Mouse (Mus musculus): ENCODE results near the gene Ficd. TPM values are rescaled to one million over a fixed set of nuclear protein-coding genes. Genes with fewer than 3 reads are reported as not detected.

The Ficd gene
- 10 to 100 TPM; 12.2 to 12.5 TPM for total RNA-seq (2021)
- long read RNA-seq, experiment 1, transcript Ficd-201 (3 exons, 3,133 nt) = major isoform, 23 of 32 reads
- long read RNA-seq, experiment 1, partial matches to known transcripts = 1 of 32 reads
- long read RNA-seq, experiment 1, other reads (novel, unspliced or antisense) = 8 of 32 reads
- long read RNA-seq, experiment 2, transcript Ficd-201 (3 exons, 3,133 nt) = major isoform, 41 of 56 reads
- long read RNA-seq, experiment 2, partial matches to known transcripts = 5 of 56 reads
- long read RNA-seq, experiment 2, other reads (novel, unspliced or antisense) = 10 of 56 reads

- Histone ChIP-seq H3K4me3 (peak within 1 kb of the TSS; percentile 83), H3K27ac (peak within 1 kb of the TSS; percentile 94)
- no peak for TF ChIP-seq CTCF (conservative IDR thresholded peaks at IDR 0.05)
- DNase-seq (ENCODE audit: low spot score in 2 of 2) = peak; percentile 90
Observed at GRCm38 (mm10) chr5:113735345-113736112, at the start of gene Ficd. Gene Ficd, plus strand, starts transcription at chr5:113735803.

GRCm38 (mm10) chr5:113687514-113687913 is 48.1 kb upstream of the Ficd start:
- TF ChIP-seq CTCF (conservative IDR thresholded peaks at IDR 0.05) = no peak
- no peak overlapping the region for H3K27ac ChIP-seq
- H3K4me3 ChIP-seq = no peak overlapping the region
- no peak for DNase-seq (ENCODE audit: low spot score in 2 of 2)

- peak; percentile 10 to 18 for DNase-seq (ENCODE audit: low spot score in 2 of 2)
- peak overlapping the region; percentile 46; the same call in 1 of the 2 replicates for H3K27ac ChIP-seq
- H3K4me3 ChIP-seq = peak overlapping the region; percentile 28
- TF ChIP-seq CTCF (conservative IDR thresholded peaks at IDR 0.05) = no peak
Observed at GRCm38 (mm10) chr5:113690069-113690548, 45.5 kb upstream of the Ficd start.

- no peak overlapping the region for H3K4me3 ChIP-seq
- DNase-seq (ENCODE audit: low spot score in 2 of 2) = no peak
- no peak for TF ChIP-seq CTCF (conservative IDR thresholded peaks at IDR 0.05)
- H3K27ac ChIP-seq = no peak overlapping the region
Observed at GRCm38 (mm10) chr5:113690866-113691265, 44.7 kb upstream of the Ficd start.

GRCm38 (mm10) chr5:113693196-113693755 is 42.3 kb upstream of the Ficd start:
- no peak overlapping the region for H3K4me3 ChIP-seq
- no peak overlapping the region for H3K27ac ChIP-seq
- no peak for TF ChIP-seq CTCF (conservative IDR thresholded peaks at IDR 0.05)
- DNase-seq (ENCODE audit: low spot score in 2 of 2) = no peak

GRCm38 (mm10) chr5:113694000-113694399 is 41.6 kb upstream of the Ficd start:
- DNase-seq (ENCODE audit: low spot score in 2 of 2) = no peak
- no peak overlapping the region for H3K27ac ChIP-seq
- TF ChIP-seq CTCF (conservative IDR thresholded peaks at IDR 0.05) = no peak

GRCm38 (mm10) chr5:113694415-113694814 is 41.2 kb upstream of the Ficd start:
- no peak overlapping the region for H3K4me3 ChIP-seq
- no peak for DNase-seq (ENCODE audit: low spot score in 2 of 2)
- H3K27ac ChIP-seq = no peak overlapping the region
- no peak for TF ChIP-seq CTCF (conservative IDR thresholded peaks at IDR 0.05)

More at GRCm38 (mm10) chr5:113694000-113694399, 41.6 kb upstream of the Ficd start:
- H3K4me3 ChIP-seq = no peak overlapping the region

- TF ChIP-seq CTCF (conservative IDR thresholded peaks at IDR 0.05) = no peak
- Histone ChIP-seq H3K27ac (no peak overlapping the region), H3K4me3 (no peak overlapping the region)
- DNase-seq (ENCODE audit: low spot score in 2 of 2) = no peak
Observed at GRCm38 (mm10) chr5:113700388-113701023, 35.1 kb upstream of the Ficd start.

GRCm38 (mm10) chr5:113703803-113704585 is 31.6 kb upstream of the Ficd start:
- no peak for DNase-seq (ENCODE audit: low spot score in 2 of 2)
- no peak for TF ChIP-seq CTCF (conservative IDR thresholded peaks at IDR 0.05)
- Histone ChIP-seq H3K4me3 (no peak overlapping the region), H3K27ac (0 out of 2 replicates have a peak overlapping the region, but pooled peaks have one; percentile 10)

GRCm38 (mm10) chr5:113712861-113713260 is 22.7 kb upstream of the Ficd start:
- H3K4me3 ChIP-seq = no peak overlapping the region
- no peak for DNase-seq (ENCODE audit: low spot score in 2 of 2)
- TF ChIP-seq CTCF (conservative IDR thresholded peaks at IDR 0.05) = no peak
- no peak overlapping the region for H3K27ac ChIP-seq

- no peak for TF ChIP-seq CTCF (conservative IDR thresholded peaks at IDR 0.05)
- DNase-seq (ENCODE audit: low spot score in 2 of 2) = peak; percentile 51 to 83
- Histone ChIP-seq H3K27ac (peak overlapping the region; percentile 84), H3K4me3 (no peak overlapping the region)
Observed at GRCm38 (mm10) chr5:113716581-113717388, 18.8 kb upstream of the Ficd start.
